Mouse (Mus musculus): ENCODE measurements around the gene 4932438H23Rik.

DNA sequence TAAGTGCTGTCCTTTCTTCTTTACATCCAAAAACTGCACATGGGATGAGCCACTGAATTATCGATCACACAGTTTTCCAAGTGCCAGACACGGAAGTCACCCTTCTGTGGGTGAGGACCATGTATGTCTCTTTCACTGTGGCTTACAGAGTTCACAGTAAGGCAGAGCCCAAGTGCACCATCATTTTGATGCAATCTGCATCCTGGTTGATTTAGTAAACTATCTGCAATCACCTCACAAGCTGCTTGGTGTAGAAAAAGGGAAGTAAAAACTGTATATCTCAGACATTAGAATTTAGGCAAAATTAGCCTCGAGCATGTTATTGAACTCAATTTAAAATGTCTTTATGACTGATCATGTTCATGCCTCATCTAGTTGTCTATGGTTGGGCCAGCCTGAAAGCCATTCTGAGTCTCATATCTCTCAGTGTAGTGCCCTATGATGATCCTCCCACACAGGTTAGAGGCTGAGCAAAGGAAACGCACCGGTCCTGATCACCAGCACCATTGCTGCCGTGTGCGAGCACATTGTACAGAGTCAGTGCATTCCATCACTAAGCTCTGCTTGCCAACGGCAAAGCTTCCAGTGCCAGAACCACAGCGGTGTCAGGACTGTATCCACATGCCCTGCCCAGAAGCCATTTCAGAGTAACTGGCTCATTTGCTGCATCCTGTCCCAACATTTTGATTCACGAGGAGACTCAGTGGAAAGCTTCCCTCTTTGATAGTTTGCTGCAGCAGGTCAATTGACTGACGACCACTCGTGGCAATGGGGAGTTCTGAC is 30.1 kb downstream of the 4932438H23Rik start:
- TF ChIP-seq CHD2 (IDR thresholded peaks at IDR 0.05; ENCODE audit: low read length) (no peak), POLR2A (IDR thresholded peaks at IDR 0.05; ENCODE audit: control insufficient read depth in 1 of 2, insufficient read depth in 1 of 2, low read depth in 1 of 2, low read length in 2 of 2, poor library complexity in 1 of 2) (no peak), ZMIZ1 (IDR thresholded peaks at IDR 0.05; ENCODE audit: low read depth, low read length) (no peak), ETS1 (IDR thresholded peaks at IDR 0.05; ENCODE audit: low read depth, low read length) (no peak), CTCF (IDR thresholded peaks at IDR 0.05 in 2 of 3, conservative IDR thresholded peaks at IDR 0.05 in 1 of 3; ENCODE audit: control insufficient read depth in 1 of 3, insufficient read depth in 1 of 3, low read depth in 2 of 3, low read length in 3 of 3, poor library complexity in 1 of 3, severe bottlenecking in 1 of 3) (no peak), MXI1 (IDR thresholded peaks at IDR 0.05; ENCODE audit: low read depth, low read length) (no peak), RCOR1 (IDR thresholded peaks at IDR 0.05; ENCODE audit: low read depth, low read length) (no peak), POLR2AphosphoS2 (IDR thresholded peaks at IDR 0.05; ENCODE audit: low read length) (no peak), USF1 (IDR thresholded peaks at IDR 0.05; ENCODE audit: low read depth, low read length) (no peak), NELFE (IDR thresholded peaks at IDR 0.05; ENCODE audit: low read depth, low read length) (no peak)

Measured in MEL (cell line).